Mouse (Mus musculus) MEL (cell line): ENCODE data around the gene Cpne2.

ENCODE experiments used
- POLR2A ChIP-seq, 2 experiments: IDR thresholded peaks; 2 replicates each; pipeline ENCODE4 v1.6.1; 2011 to 2012; ENCODE audit warnings: low read length in 2 of 2, mild to moderate bottlenecking in 2 of 2, control low read depth in 1 of 2, improper control_type of control experiment in 1 of 2, low read depth in 1 of 2, moderate library complexity in 1 of 2; ENCODE audit not compliant: control insufficient read depth in 1 of 2, insufficient read depth in 1 of 2, poor library complexity in 1 of 2
- UBTF ChIP-seq: IDR thresholded peaks from 2 replicates; pipeline ENCODE4 v1.6.1; 2012; ENCODE audit warnings: low read depth, mild to moderate bottlenecking, inconsistent platforms, low read length, improper control_type of control experiment, moderate library complexity, borderline replicate concordance; ENCODE audit not compliant: insufficient read depth
- ZC3H11A ChIP-seq: IDR thresholded peaks from 2 replicates; pipeline ENCODE4 v1.6.1; 2012; ENCODE audit warnings: low read depth, mild to moderate bottlenecking, inconsistent platforms, low read length, improper control_type of control experiment

GRCm38 (mm10) chr8:94532525-94532872 lies 291 bp upstream of the Cpne2 start:
- no peak for TF ChIP-seq UBTF
- TF ChIP-seq POLR2A (IDR thresholded peaks at IDR 0.05; ENCODE audit: control insufficient read depth in 1 of 2, insufficient read depth in 1 of 2, low read depth in 1 of 2, low read length in 2 of 2, poor library complexity in 1 of 2) = no peak
- no peak for TF ChIP-seq ZC3H11A
